Mouse (Mus musculus): ENCODE results near the gene Slc15a3. TPM values are rescaled to one million over a fixed set of nuclear protein-coding genes. Genes with fewer than 3 reads are reported as not detected.

Slc15a3 gene
- polyA plus RNA-seq, 1 experiment from 2014 or later = 0.20 TPM

DNA sequence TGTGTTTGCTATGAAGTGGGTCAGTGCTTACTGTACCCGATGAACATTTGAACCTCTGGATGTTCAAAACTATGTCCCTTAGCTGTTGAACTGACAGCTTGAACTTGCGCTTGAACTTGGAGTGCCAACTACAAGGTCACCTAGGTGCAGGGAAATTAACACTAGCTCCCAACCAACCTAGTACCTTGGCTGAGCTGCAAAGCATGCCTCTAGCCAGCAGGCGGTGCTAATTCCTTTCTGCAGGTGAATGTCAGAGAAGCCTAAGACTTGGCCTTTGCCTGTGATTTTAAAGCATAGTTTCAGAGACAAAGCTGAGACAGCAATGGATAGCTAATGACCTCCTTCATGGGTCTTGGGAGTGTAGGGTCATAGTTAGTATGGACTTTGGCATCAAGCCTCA is 68.4 kb downstream of the Slc15a3 start:
- 59% methylated on average over 3 of the region's 3 CpGs for WGBS
- Histone ChIP-seq H3K4me3 (no peak overlapping the region), H3K4me1 (no peaks in the 10 kb centered on the region), H3K27ac (replicated peaks) (no peak overlapping the region), H3K9me3 (replicated peaks) (no peaks in the 10 kb centered on the region), H3K36me3 (peaks cover 62% of the 10 kb centered on the region), H3K27me3 (ENCODE audit: low read depth, poor library complexity, severe bottlenecking) (no peaks in the 10 kb centered on the region)
- peak; percentile 49 for DNase-seq (ENCODE audit: low spot score)

Other genes starting within 250 kb of the Slc15a3 start
- 463 and 501 TPM in 2 replicates for gene Ddb1, start 234.4 kb upstream of the Slc15a3 start, polyA plus RNA-seq (2016; fragmentation: Nextera tagmentation; extraction: Ambion mirVana)
- gene Tkfc, start 234.1 kb upstream of the Slc15a3 start, polyA plus RNA-seq (2016; fragmentation: Nextera tagmentation; extraction: Ambion mirVana) = 24.0 and 25.7 TPM in 2 replicates
- gene Vwce, start 205.5 kb upstream of the Slc15a3 start, polyA plus RNA-seq (2016; fragmentation: Nextera tagmentation; extraction: Ambion mirVana) = 0.65 and 0.95 TPM in 2 replicates
- not detected in 2 replicates for gene Pga5, start 161.7 kb upstream of the Slc15a3 start, polyA plus RNA-seq (2016; fragmentation: Nextera tagmentation; extraction: Ambion mirVana)
- gene Vps37c, start 151.0 kb upstream of the Slc15a3 start, polyA plus RNA-seq (2016; fragmentation: Nextera tagmentation; extraction: Ambion mirVana) = 33.8 and 36.0 TPM in 2 replicates
- not detected in 2 replicates for gene Cd5, start 100.7 kb upstream of the Slc15a3 start, polyA plus RNA-seq (2016; fragmentation: Nextera tagmentation; extraction: Ambion mirVana)
- not detected in 2 replicates for gene Cd6, start 9.7 kb upstream of the Slc15a3 start, polyA plus RNA-seq (2016; fragmentation: Nextera tagmentation; extraction: Ambion mirVana)
- 111 and 122 TPM in 2 replicates for gene Tmem132a, start 30.2 kb downstream of the Slc15a3 start, polyA plus RNA-seq (2016; fragmentation: Nextera tagmentation; extraction: Ambion mirVana)
- 50.1 and 53.0 TPM in 2 replicates for gene Tmem109, start 42.3 kb downstream of the Slc15a3 start, polyA plus RNA-seq (2016; fragmentation: Nextera tagmentation; extraction: Ambion mirVana)
- 35.8 and 37.2 TPM in 2 replicates for gene Prpf19, start 55.5 kb downstream of the Slc15a3 start, polyA plus RNA-seq (2016; fragmentation: Nextera tagmentation; extraction: Ambion mirVana)
- gene Zp1, start 80.9 kb downstream of the Slc15a3 start, polyA plus RNA-seq (2016; fragmentation: Nextera tagmentation; extraction: Ambion mirVana) = not detected in 2 replicates
- 0.04 and 0.09 TPM in 2 replicates for gene Ptgdr2, start 97.4 kb downstream of the Slc15a3 start, polyA plus RNA-seq (2016; fragmentation: Nextera tagmentation; extraction: Ambion mirVana)
- 31.1 and 39.2 TPM in 2 replicates for gene Ccdc86, start 109.5 kb downstream of the Slc15a3 start, polyA plus RNA-seq (2016; fragmentation: Nextera tagmentation; extraction: Ambion mirVana)
- not detected in 2 replicates for gene Ms4a10, start 134.9 kb downstream of the Slc15a3 start, polyA plus RNA-seq (2016; fragmentation: Nextera tagmentation; extraction: Ambion mirVana)
- not detected in 2 replicates for gene Ms4a15, start 153.5 kb downstream of the Slc15a3 start, polyA plus RNA-seq (2016; fragmentation: Nextera tagmentation; extraction: Ambion mirVana)
- gene Ms4a18, start 178.3 kb downstream of the Slc15a3 start, polyA plus RNA-seq (2016; fragmentation: Nextera tagmentation; extraction: Ambion mirVana) = not detected in 2 replicates
- gene Ms4a8a, start 241.4 kb downstream of the Slc15a3 start, polyA plus RNA-seq (2016; fragmentation: Nextera tagmentation; extraction: Ambion mirVana) = not detected in 2 replicates

All from midbrain, embryonic 10.5 days (tissue).